Mouse (Mus musculus): Measurements from ENCODE around the gene Gda. TPM values are rescaled to one million over a fixed set of nuclear protein-coding genes. Genes with fewer than 3 reads are reported as not detected.

The Gda gene
- total RNA-seq, 2 experiments from 2014 or later = 4.6 to 6.1 TPM

DNA sequence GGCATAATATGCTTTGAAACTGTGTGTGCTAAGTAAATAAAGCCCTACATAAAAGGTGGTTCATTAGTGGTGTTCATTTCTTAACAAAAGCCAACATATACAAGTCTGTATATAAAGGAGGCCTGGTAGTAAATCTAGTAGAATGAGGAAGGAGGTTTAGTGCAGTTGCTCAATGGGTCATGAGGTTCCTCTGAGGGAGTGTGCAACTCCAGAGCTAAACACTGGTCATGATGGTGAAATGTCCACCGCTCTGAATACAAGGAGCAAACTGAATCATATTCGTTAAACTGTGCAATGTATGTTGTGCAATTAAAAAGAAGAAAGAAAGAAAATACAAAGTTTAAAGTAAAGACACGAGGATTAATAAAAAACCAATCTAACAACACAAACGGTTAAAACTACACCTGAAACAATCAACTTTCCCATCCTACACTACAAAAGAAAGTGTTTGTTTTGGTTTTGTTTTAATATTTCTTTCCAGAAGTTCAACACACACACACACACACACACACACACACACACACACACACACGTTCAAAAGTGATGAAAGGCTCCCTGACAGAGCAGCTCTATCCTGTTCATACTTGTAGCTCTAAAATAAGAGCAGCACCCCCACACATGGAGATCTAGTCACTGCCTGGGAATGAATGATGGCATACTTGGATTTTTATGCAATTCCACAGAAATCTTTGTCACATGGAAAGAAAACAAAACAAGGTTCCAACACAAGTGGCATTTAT, 11.9 kb downstream of the Gda start:
- DNase-seq (ENCODE audit: low spot score in 2 of 2) = no peak

DNA sequence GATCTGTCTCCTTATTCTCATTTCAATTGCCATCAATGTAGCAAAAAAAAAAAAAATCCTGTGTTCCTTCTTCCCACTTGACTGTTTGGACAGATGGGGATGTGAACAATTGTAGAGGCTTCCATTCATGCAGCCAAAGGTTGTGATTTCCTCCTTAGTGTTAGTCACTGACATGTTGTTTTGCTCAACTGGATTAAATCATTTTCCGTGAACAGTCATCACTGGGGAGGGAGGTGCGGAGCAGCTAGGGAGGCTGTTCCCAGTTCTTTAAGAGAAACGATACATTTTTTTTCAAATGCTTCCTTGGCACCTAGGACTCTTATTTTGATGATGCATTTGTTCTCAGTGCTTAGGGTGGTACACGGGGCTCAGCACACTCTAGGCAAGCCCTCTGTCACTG, 15.8 kb downstream of the Gda start:
- no peak for DNase-seq (ENCODE audit: low spot score in 2 of 2)

DNA sequence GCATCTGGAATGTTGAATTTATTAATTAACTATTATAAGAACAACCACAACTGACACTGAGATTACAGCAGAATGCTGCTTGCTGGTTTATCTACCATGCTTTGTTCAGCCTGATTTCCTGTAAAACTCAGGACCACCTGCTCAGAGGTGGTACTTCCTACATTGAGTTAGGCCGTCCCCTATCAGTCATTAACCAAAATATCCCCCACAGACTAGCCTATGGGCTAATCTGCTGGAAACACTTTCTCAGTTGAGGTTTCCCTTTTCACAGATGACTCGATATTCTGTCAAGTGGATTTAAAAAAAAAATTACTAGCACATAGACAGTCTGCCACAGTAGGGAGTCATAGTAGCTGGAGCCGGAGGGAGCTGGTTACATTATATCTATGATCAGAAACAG, 31.5 kb downstream of the Gda start:
- no peak for DNase-seq (ENCODE audit: low spot score in 2 of 2)

DNA sequence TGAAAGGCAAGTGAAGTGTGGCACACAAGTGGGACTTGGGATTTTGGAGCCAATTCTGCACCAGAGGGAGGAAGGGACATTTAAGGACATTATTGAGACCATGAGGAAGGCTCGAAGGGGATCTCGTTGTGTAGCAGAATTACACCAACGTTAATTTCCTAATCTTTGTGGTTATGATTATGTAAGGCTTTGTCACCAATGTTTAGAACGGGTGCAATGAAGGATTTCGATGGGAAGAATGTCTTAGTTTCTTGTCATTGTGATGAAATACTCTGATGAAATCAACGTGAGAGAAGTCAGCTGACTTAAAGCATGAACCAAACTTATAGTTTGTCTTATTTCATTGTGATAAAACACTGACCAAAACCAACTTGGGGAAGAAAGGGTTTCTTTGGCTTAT, 32.4 kb downstream of the Gda start:
- DNase-seq (ENCODE audit: low spot score in 2 of 2) = no peak

DNA sequence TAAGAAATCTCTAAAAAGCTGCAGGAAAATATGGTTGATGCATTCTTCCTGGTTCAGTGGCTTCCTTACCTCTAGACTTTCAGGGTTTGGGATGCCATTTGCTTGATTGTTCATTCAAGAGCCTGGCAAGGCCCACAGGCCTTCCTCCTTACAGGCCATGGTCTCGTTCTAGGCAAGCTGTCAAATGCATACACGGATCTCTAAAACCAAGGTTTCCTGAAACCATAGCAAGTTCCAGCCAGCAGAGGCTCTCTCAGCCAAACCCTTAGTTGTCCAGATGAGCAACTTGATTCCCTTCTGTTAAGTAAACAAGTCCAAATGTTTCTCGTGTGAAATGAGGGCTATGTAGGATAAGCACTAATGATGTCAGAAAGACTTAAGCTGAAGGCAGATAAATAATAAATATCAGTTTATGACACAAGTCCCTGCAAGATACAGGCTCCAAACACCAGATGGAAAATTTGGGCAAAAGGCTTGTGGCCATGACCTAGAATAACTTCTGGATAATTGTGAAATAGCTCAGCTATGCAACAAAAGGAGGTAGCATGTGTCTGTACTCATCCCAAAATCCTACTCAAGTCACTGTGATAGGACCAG, 34.0 kb downstream of the Gda start:
- DNase-seq (ENCODE audit: low spot score in 2 of 2) = no peak

DNA sequence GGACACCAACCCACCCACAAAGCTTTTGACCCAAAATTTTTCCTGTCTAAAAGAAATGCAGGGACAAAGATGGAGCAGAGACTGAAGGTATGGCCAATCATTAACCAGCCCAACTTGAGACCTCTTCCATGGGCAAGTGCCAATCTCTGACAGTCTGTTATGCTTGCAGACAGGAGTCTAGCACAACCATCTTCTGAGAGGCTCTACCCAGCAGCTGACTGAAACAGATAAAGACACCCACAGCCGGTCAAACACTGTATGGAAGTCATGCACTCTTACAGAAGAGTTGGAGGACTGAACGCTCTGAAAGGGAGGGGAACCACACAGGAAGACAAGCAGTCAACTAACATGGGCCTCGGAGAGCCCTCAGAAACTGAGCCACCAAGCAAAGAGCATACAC, 36.7 kb downstream of the Gda start:
- DNase-seq (ENCODE audit: low spot score in 2 of 2) = no peak

DNA sequence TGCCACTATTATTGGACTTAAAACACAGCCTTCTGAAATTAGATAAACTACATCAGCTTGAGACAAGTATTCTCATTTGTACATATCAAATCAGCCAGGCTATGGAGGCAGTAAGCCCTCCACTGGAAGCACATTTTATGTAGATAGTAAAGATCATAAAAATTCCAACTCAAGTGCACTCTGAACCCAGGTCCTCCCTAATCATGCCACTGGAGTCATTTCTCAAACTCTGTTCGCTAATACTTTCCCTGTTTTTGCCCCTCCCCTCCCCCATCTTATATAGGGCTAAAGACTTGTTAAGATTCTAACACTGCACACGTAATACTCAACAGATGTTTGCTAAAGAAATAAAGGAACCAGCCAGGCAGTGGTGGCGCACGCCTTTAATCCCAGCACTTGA, 39.9 kb downstream of the Gda start:
- no peak for DNase-seq (ENCODE audit: low spot score in 2 of 2)

DNA sequence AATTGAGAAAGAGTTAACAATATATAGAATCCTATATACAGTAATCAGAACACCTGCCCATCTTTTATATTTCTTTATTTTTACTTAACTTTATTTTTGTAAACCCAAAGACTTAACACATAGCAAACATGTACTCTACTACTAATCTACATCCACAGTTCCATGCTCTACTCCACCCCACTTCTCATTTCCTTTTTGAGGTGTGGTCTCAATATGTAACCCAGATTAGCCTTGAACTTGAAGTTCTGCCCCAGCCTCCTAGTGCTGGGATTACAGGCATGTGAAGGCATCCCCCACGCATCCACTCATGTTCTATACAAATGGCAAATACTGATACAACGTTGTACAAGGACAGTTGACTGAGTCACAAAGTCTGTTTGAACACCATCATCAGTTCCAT, 40.4 kb downstream of the Gda start:
- DNase-seq (ENCODE audit: low spot score in 2 of 2) = no peak

DNA sequence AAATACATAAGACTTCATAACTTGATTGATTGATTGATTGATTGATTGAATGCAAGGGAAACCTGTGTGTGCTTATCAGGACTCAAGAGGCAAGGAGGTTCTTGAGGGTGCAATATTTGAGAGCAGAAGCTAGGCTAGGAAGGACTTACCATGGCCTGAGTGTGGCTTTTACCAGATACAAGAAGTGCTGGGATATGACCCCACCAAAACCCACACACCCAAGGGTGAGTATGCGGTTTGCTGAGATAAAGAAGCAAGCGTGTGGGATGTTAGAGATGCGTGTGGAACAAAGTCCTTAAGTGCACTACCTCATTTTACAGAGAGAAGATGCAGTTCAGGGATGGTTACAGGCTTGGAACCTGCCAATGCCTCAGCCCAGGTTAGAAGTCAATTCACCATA, 41.0 kb downstream of the Gda start:
- DNase-seq (ENCODE audit: low spot score in 2 of 2) = no peak

DNA sequence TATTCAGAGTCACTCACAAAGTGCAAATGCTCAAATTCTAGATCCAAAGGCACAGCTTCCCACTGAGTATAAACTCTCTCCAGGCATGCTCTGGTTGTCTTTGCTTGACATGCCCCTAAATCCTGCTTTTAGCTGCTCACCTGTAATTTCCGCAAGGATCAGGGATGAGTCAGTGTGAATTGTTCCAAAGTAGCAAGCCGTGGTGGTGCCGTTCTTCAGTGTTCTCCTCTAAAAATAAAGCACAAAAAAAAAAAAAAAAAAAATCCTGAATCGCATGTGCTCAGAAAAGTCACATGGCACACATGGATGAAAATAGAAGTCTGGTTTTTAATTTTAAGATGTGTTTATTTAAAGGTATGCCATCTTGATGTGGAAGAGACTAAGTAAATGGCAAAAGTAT, 47.9 kb downstream of the Gda start:
- DNase-seq (ENCODE audit: low spot score in 2 of 2) = no peak

DNA sequence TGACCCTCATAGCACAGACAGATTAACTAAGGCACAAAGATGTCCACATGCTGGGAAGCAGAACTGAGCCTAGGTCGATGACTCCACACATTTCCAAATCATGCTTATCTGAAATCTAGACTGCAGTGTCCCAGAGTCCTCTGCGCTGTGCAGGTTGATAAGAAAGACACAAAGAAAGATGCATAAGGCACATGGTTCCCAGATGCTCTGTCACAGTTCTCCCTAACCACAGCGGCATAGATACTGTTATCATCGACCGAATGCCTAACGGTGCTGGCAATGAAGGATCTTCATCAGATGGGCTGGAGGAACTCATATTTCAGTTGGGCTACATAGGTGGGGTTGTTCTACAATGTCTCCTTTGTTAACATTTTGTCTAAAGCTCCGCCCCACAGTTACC, 49.5 kb downstream of the Gda start:
- no peak for DNase-seq (ENCODE audit: low spot score in 2 of 2)

DNA sequence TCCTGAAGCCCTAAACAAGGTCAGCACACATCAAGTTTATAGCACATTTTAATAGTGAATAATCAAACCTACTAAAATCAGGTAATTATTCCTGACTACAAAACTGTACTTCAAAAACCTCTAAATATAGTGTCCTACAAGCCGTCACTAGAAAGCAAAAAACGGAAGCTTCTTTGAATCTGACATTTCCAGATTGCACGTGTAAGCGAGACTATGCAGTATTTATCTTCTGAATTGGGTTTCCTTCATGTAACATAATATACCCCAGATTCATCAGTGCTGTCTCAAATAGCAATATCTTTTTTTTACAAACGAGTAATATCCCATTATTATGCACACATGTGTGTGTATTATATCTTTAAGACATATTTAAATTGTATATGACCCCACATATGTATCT, 54.8 kb downstream of the Gda start:
- no peak for DNase-seq (ENCODE audit: low spot score in 2 of 2)

DNA sequence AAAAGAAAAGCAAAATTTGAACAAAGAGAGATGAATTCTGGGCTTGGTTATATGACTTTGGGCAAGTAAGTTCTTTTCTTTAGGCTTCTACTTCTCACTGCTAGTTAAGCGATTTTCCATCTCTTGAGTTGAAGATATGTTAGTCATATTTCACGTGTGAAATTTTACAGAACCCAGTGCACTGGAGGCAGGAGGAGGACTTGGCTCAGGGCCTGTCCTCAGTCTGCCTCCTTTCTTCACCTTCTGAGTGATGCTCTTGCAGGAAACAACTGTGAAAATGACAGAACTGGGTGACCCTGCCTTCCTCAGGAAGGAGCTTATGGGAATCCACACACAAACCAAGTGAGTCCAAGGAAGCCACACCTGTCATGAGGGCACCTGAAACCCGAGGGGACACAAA, 57.9 kb downstream of the Gda start:
- no peak for DNase-seq (ENCODE audit: low spot score in 2 of 2)

DNA sequence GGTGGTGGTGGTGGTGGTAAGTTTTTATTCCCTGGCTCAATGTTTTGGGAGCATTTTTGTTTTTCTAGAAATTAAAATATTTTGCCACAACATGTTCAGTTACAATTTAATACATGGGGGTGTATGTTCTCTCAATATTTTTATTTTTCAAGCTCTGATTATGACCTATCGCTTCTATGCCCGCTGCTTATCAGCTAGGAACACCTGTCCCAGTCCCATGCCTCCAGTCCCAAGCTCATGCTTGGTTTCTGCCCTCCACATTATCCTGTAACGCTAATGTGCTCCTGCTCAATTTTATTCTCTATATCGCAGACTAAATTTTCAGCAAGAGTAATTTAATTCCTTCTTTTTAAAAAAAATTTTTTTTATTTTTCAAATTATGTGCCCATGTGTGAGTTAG, 64.1 kb downstream of the Gda start:
- DNase-seq (ENCODE audit: low spot score in 2 of 2) = no peak

DNA sequence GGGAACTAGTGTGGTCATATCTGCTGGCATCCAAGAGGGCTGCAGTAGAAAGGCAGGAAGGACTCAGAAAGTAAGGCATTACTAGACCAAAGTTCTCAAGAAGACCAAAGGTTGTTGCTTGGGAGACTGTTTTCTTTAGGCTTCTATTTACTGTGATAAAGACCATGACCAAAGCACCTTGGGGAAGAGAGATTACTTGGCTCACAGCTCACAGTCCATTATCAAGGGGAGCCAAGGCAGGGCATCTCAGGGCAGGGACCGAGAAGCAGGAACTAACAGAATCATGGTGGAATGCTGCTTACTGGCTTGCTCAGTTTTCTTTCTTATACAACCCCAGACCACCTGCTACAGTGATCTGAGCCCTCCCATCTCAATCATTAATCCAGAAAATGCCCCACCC, 65.9 kb downstream of the Gda start:
- no peak for DNase-seq (ENCODE audit: low spot score in 2 of 2)

DNA sequence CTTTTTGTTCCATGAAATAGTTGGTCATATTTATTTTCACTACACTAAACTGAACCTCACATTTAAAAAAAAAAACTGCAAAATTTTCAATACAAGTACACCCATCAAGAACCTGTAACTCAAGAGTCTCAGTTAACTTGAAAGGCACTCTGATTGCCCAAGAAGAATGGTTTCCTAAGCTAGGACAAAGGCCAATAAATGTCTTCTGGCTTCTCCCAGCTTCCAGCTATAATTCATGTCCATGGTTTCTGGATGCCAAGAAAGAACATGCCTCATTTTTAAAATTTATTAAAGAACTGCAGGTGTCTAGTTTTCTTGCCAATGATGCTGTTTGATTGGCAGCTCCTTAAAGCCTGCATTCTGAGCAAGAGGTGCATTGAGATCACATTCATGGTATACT, 75.3 kb downstream of the Gda start:
- DNase-seq (ENCODE audit: low spot score in 2 of 2) = no peak

DNA sequence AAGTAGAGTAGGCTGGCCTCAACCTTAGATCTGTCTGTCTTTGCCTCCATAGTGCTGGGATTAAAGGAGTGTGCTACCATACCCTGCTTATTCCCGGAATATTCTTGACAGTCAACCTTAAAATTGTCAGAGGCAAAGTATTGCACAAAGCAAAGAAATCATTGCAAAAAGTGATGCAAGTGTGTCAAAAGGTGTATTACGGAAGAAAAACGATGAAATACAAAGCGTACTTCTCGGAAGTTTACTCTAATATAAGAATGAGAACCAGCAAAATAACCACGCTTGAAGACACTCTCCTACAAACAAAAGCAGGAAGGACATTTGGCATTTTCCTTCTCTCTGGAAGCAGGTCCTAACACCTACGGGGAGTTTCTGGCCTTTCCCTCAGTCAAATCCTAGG, 76.9 kb downstream of the Gda start:
- no peak for DNase-seq (ENCODE audit: low spot score in 2 of 2)

DNA sequence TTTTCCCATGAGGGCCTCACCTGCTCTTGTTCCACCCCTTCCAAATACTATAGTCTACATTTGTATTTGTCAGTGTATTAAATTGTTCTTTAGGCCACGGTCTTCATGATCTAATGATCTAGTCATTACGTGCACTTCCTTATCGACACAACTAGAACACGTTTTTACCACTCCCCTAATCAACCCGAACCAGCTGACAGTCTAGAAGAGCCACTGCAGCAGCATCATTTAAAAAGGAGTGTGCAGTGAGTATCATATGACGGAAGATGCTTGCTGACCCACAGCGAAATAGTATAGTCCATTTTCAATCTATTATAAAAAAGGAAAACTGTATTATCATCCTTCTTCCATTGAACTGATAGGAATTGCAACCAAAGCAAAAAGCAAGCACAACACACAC, 82.3 kb downstream of the Gda start:
- DNase-seq (ENCODE audit: low spot score in 2 of 2) = no peak

DNA sequence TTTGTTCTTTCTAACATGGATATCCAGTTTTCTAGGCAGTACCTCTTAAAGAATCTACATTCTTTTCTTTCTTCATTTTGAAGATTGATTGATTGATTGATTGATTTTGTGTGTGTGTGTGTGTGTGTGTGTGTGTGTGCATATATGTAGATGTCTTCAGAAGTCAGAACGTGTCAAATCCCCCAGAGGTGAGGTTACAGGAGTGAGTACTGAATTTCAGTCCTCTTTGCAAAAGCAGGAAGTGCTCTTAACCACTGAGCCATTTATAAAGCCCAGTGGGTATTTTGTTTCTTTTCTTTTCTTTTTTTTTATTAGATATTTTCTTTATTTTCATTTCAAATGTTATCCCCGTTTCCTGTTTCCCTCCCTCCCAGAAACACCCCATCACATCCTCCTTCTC, 86.4 kb downstream of the Gda start:
- no peak for DNase-seq (ENCODE audit: low spot score in 2 of 2)

DNA sequence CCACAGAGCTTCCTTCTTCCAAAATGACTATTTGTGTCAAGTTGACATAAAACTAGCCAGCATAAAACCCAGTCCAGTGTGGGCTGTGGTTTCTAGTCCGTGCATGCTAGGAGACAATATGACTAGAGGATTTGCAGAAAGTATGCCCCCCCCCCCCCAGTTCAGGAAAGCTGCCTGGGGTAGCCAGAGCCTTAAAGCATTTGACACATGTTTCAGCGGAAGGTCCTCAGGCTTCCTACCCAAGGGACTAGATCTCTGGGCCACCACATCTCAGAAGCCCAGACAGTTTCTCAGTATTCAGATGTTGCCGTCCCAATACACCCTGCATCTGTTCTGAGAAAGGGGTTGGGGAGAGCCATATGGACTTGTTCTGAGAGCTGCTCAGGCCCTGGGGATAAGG, 89.0 kb downstream of the Gda start:
- DNase-seq (ENCODE audit: low spot score in 2 of 2) = no peak

DNA sequence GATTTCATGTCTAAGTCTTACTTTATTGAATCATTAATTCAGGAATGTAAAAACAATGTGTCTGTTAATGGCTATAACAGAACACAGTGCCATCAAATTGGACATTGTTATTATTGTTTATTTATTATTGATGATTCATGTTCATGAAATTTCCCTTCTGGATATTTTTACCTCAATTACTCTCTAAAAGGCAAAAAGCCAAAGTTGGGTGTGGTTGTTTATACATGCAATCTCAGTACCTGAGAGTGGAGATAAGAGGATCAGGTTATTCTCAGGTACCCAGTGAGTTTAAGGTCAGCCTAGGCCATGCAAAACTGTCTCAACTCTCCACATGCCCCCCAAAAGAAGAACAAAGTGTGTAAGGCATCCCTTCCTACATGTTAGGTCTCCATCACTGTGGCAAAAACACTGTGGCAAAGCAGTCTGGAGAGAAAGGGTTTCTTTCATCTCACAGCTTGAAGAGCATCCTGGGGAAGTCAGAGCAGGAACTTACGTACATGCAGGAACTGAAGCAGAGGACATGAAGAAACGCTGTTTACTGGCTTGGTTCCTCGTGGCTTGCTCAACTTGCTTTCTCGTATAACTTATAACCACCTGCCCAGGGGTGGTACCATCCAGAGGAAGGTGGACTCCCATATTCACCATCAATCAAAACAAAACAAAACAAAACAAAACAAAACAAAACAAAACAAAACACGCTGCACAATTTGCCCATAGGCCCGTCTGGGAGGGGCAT, 89.6 kb downstream of the Gda start:
- no peak for DNase-seq (ENCODE audit: low spot score in 2 of 2)

DNA sequence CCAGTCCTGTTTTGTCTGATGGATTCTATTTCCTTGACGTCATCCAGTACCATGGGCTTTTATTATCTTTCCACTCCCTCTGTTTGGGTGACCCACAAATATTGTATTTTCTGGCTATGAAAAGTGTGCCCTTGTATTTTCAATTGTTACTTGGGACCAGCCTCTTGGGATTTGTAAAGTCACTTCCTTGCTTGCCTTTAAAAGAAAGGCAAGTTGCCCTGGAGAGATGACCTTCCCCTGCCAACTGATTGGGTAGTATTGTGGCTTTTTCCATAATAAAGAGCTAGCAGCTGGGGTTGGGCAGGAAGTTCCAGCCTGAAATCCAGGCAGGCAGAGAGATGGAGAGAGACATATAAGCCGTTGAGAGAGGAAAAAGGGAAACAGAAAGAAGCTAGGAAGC, 91.5 kb downstream of the Gda start:
- no peak for DNase-seq (ENCODE audit: low spot score in 2 of 2)

DNA sequence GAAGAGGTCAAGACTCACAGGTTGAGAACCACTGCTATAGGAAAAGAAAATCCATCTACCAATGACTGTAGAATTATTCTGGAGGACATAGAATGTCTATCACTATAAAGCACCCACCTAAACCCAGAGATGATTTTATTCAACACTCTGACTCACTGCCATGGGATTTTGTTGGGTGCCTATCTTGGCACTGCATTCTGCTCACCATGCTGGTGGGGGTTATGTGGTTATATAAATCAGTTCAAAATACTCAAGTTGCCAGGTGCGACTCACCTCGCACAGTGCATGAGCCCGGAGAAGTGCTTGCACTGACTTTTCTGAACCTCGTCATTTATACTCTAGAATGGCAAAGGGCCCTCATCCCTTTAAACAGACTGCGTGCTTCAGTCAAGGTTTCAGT, 94.0 kb downstream of the Gda start:
- DNase-seq (ENCODE audit: low spot score in 2 of 2) = no peak

Data from adrenal gland, postnatal 4 days (tissue).